Mouse (Mus musculus): ENCODE data around the gene Spem1. TPM values are rescaled to one million over a fixed set of nuclear protein-coding genes. Genes with fewer than 3 reads are reported as not detected.

The Spem1 gene
- polyA plus RNA-seq, 2 experiments, result 0.18 to 0.65 TPM

DNA sequence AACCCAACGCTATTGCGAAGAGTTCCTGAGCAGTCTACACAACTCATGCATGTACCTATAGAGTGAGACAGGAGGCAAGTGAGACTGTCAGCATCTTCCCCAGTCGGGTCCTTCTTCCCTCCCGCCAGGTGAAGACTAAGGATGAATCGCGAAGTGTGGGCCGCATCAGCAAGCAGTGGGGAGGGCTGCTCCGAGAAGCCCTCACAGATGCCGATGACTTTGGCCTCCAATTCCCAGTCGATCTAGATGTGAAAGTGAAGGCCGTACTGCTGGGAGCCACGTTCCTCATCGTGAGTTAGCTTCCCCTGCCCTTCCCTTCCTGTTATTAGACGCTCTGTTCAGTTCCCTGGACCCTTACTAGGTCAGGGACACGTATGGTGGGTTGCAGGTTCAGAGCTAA is 27.9 kb upstream of the Spem1 start:
- H3K27me3 ChIP-seq (ENCODE audit: control insufficient read depth, insufficient read depth, low read length), result no peaks in the 10 kb centered on the region
- no peak overlapping the region for H3K4me2 ChIP-seq (replicated peaks; ENCODE audit: low read depth, low read length, severe bottlenecking)
- WGBS, result 95% methylated on average over 15 of the region's 15 CpGs
- H3K27ac ChIP-seq (replicated peaks; ENCODE audit: low read depth, low read length), result no peak overlapping the region
- ATAC-seq (ENCODE audit: low FRiP score, low read depth) (no peak), DNase-seq (ENCODE audit: low spot score) (no peak)
- H3K9ac ChIP-seq (ENCODE audit: low read depth, low read length, severe bottlenecking), result no peak overlapping the region
- no peak overlapping the region for H3K4me3 ChIP-seq (replicated peaks; ENCODE audit: low read length)
- peaks cover 41% of the 10 kb centered on the region for H3K36me3 ChIP-seq (ENCODE audit: control insufficient read depth, insufficient read depth, low read length)
- H3K4me1 ChIP-seq (ENCODE audit: control insufficient read depth, insufficient read depth, low read length), result peaks cover 17% of the 10 kb centered on the region
- no peaks in the 10 kb centered on the region for H3K9me3 ChIP-seq (ENCODE audit: control insufficient read depth, low read length)
- no peak for TF ChIP-seq POLR2A (IDR thresholded peaks at IDR 0.05; ENCODE audit: borderline replicate concordance, extremely low read depth, insufficient read depth, insufficient read length)

DNA sequence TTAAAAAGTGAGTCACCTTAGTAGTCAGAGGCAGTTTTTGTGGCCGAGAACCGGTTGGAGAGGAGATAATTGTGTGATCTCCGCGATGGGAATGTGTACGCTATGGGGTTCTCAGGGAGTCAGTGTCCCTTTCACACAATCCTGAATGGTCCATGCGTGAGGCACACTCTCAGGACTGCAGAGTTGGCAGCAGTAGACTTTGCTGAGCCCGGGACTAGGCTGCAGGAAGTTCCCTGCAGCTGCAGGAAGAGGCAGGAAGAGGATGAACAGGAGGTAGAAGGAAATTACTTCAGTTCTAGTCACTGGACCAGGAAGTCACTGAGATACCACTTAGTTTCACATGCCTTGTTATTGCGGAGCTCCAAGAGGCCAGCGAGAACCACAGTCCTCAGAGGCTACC is 27.1 kb upstream of the Spem1 start:
- WGBS, result 92% methylated on average over 9 of the region's 9 CpGs
- no peaks in the 10 kb centered on the region for H3K27me3 ChIP-seq (ENCODE audit: control insufficient read depth, insufficient read depth, low read length)
- H3K4me2 ChIP-seq (replicated peaks; ENCODE audit: low read depth, low read length, severe bottlenecking), result no peak overlapping the region
- peaks cover 41% of the 10 kb centered on the region for H3K36me3 ChIP-seq (ENCODE audit: control insufficient read depth, insufficient read depth, low read length)
- H3K9ac ChIP-seq (ENCODE audit: low read depth, low read length, severe bottlenecking), result no peak overlapping the region
- no peak for ATAC-seq (ENCODE audit: low FRiP score, low read depth)
- H3K4me1 ChIP-seq (ENCODE audit: control insufficient read depth, insufficient read depth, low read length), result peaks cover 17% of the 10 kb centered on the region
- no peak for TF ChIP-seq POLR2A (IDR thresholded peaks at IDR 0.05; ENCODE audit: borderline replicate concordance, extremely low read depth, insufficient read depth, insufficient read length)
- H3K4me3 ChIP-seq (replicated peaks; ENCODE audit: low read length), result no peak overlapping the region
- H3K27ac ChIP-seq (replicated peaks; ENCODE audit: low read depth, low read length), result no peak overlapping the region
- no peaks in the 10 kb centered on the region for H3K9me3 ChIP-seq (ENCODE audit: control insufficient read depth, low read length)
- no peak for DNase-seq (ENCODE audit: low spot score)

DNA sequence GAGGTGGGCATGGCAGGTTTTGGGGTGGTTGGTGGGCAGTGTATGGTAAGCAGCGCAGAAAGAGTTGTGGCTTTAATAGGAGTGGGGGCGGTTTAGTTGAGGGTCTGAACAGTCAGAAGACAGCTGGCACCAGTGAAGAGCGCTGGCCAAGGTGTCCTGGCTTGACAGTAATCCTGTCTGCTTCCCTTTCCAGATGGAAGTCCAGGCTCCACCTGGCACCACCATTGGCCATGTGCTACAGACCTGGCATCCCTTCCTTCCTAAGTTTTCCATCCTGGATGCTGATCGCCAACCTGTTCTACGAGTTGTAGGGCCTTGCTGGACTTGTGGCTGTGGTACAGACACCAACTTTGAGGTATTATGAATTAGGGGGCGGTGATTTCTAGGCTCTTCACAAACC is 26.0 kb upstream of the Spem1 start:
- Histone ChIP-seq H3K9me3 (ENCODE audit: control insufficient read depth, low read length) (no peaks in the 10 kb centered on the region), H3K36me3 (ENCODE audit: control insufficient read depth, insufficient read depth, low read length) (peaks cover 41% of the 10 kb centered on the region), H3K4me1 (ENCODE audit: control insufficient read depth, insufficient read depth, low read length) (peaks cover 17% of the 10 kb centered on the region), H3K9ac (ENCODE audit: low read depth, low read length, severe bottlenecking) (no peak overlapping the region), H3K4me2 (replicated peaks; ENCODE audit: low read depth, low read length, severe bottlenecking) (peak overlapping the region; percentile 93; the same call in 1 of the 2 replicates), H3K27me3 (ENCODE audit: control insufficient read depth, insufficient read depth, low read length) (no peaks in the 10 kb centered on the region), H3K27ac (replicated peaks; ENCODE audit: low read depth, low read length) (no peak overlapping the region), H3K4me3 (replicated peaks; ENCODE audit: low read length) (peak overlapping the region; percentile 68)
- DNase-seq (ENCODE audit: low spot score) (no peak), ATAC-seq (ENCODE audit: low FRiP score, low read depth) (no peak)
- no peak for TF ChIP-seq POLR2A (IDR thresholded peaks at IDR 0.05; ENCODE audit: borderline replicate concordance, extremely low read depth, insufficient read depth, insufficient read length)
- WGBS, result 98% methylated on average over 6 of the region's 6 CpGs

DNA sequence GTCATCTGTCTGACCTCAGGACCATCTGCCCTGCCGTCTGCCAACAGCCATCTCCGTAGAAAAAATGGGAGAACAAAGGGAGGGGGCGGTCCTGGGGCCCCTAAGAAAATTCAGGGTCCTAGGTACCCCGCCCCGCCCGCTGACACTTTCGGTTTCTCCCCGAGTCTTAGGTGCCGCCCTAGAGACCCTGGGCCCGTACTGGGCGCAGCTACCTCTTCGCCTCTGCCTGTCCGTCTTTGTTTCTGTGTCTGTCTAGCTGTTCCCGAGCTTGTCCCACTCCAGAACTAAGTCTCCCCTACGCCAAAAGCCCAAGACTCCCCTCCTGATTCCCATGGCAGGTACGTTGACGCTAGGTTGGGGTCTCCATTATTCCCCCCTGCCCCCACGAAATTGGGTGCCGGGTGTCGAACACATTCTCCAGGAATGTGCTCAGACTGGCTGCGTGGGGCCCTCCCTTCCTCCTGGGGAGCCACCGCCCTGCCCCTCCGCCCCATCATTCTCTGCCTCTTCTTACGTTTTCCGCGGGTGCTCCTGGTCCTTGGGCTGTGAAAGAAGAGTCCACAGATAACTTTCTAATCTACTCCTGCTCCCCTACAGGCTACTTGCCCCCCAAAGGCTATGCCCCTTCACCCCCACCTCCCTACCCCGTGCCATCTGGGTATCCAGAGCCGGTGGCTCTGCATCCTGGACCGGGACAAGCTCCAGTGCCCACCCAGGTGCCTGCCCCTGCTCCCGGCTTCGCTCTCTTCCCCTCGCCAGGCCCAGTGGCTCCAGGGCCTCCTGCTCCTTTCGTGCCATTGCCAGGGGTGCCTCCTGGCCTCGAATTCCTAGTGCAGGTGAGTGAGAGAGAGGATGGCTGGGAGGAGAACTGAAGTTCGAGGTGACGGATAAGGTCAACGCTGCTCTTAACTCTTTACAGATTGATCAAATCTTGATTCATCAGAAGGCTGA is 25.0 kb upstream of the Spem1 start:
- 10% methylated on average over 37 of the region's 37 CpGs for WGBS

DNA sequence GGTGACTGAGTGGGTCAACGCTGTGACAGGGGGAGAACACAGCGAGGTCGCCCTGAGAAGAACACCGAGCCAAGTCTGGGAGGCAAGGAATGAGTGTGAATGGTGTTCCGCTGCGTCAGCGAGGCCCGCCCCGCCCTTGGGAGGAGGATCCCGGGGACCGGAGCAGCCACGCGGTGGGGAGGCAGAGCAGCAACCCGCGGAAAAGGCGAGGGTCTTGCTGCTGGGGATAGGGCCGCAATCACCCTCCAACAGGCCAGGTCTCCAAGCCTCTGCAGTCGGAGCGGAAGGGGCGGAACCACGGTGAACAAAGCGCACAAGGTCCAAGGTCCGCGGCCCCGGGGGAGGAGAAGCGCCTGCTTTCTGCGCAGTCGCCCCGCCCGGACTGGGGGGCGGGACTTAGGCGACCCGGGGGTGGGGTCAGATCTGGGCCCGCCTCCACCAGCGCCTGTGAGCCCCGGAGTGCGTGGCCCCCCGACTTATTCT is 24.3 kb upstream of the Spem1 start, which contains the start of gene Plscr3:
Gene Plscr3, plus strand, starts transcription at position 179 of the 483 bp plus-strand sequence.
- DNase-seq (ENCODE audit: low spot score), result peak; percentile 91
- Histone ChIP-seq H3K27me3 (ENCODE audit: control insufficient read depth, insufficient read depth, low read length) (no peaks in the 10 kb centered on the region), H3K9me3 (ENCODE audit: control insufficient read depth, low read length) (no peaks in the 10 kb centered on the region), H3K36me3 (ENCODE audit: control insufficient read depth, insufficient read depth, low read length) (peaks cover 32% of the 10 kb centered on the region), H3K27ac (replicated peaks; ENCODE audit: low read depth, low read length) (peak within 1 kb of the TSS; percentile 84), H3K4me3 (replicated peaks; ENCODE audit: low read length) (peak within 1 kb of the TSS; percentile 68), H3K4me2 (replicated peaks; ENCODE audit: low read depth, low read length, severe bottlenecking) (peak within 1 kb of the TSS; percentile 93), H3K9ac (ENCODE audit: low read depth, low read length, severe bottlenecking) (peak within 1 kb of the TSS; percentile 85), H3K4me1 (ENCODE audit: control insufficient read depth, insufficient read depth, low read length) (peaks cover 17% of the 10 kb centered on the region)
- ATAC-seq (ENCODE audit: low FRiP score, low read depth), result peak; percentile 95
- TF ChIP-seq POLR2A (IDR thresholded peaks at IDR 0.05; ENCODE audit: borderline replicate concordance, extremely low read depth, insufficient read depth, insufficient read length), result no peak
- under 1% methylated on average over 33 of the region's 38 CpGs for WGBS

More for the DNA sequence above, 25.0 kb upstream of the Spem1 start:
- Histone ChIP-seq H3K4me3 (replicated peaks; ENCODE audit: low read length) (peak overlapping the region; percentile 68), H3K36me3 (ENCODE audit: control insufficient read depth, insufficient read depth, low read length) (peaks cover 40% of the 10 kb centered on the region), H3K9me3 (ENCODE audit: control insufficient read depth, low read length) (no peaks in the 10 kb centered on the region), H3K4me1 (ENCODE audit: control insufficient read depth, insufficient read depth, low read length) (peaks cover 17% of the 10 kb centered on the region), H3K9ac (ENCODE audit: low read depth, low read length, severe bottlenecking) (peak overlapping the region; percentile 85), H3K27ac (replicated peaks; ENCODE audit: low read depth, low read length) (peak overlapping the region; percentile 84), H3K27me3 (ENCODE audit: control insufficient read depth, insufficient read depth, low read length) (no peaks in the 10 kb centered on the region), H3K4me2 (replicated peaks; ENCODE audit: low read depth, low read length, severe bottlenecking) (peak overlapping the region; percentile 93)
- peak; percentile 34 for ATAC-seq (ENCODE audit: low FRiP score, low read depth)
- peak; percentile 16 for DNase-seq (ENCODE audit: low spot score)
- no peak for TF ChIP-seq POLR2A (IDR thresholded peaks at IDR 0.05; ENCODE audit: borderline replicate concordance, extremely low read depth, insufficient read depth, insufficient read length)
